Comparison of ENCODE assay signal across 34 mouse cellular contexts in genomic region chr11:8471535-8471934, GRCm38 (mm10).
"Had no signal": no experiment of that assay in that cellular context is flagged by ENCODE, and none has a peak within 500 bp of the region (broad histone marks: within the 10 kb centered on the region; RNA-seq: fewer than 3 reads in every experiment).

No protein-coding gene starts in this region.

- H3K4me3 ChIP-seq: heart, embryonic 10.5 days; heart, embryonic 12.5 days; heart, embryonic 13.5 days; heart, embryonic 15.5 days; hindbrain, embryonic 10.5 days; hindbrain, embryonic 12.5 days; hindbrain, embryonic 13.5 days; hindbrain, embryonic 15.5 days; intestine, embryonic 15.5 days; kidney, embryonic 15.5 days; layer of hippocampus, adult 2 months had no signal

- H3K9me3 ChIP-seq: heart, embryonic 10.5 days; heart, embryonic 12.5 days; heart, embryonic 13.5 days; heart, embryonic 15.5 days; hindbrain, embryonic 10.5 days; hindbrain, embryonic 12.5 days; hindbrain, embryonic 13.5 days; hindbrain, embryonic 15.5 days; intestine, embryonic 15.5 days; kidney, embryonic 15.5 days had no signal

- H3K9ac ChIP-seq: heart, embryonic 12.5 days; heart, embryonic 13.5 days; heart, embryonic 15.5 days; hindbrain, embryonic 12.5 days; hindbrain, embryonic 13.5 days; hindbrain, embryonic 14.5 days; hindbrain, embryonic 15.5 days; intestine, embryonic 15.5 days; kidney, embryonic 15.5 days had no signal

- H3K27ac ChIP-seq: heart, embryonic 10.5 days; heart, embryonic 15.5 days; hindbrain, embryonic 10.5 days; hindbrain, embryonic 12.5 days; hindbrain, embryonic 13.5 days; hindbrain, embryonic 14.5 days; hindbrain, embryonic 15.5 days; hindbrain, postnatal 0 days; intestine, embryonic 15.5 days; kidney, embryonic 15.5 days; kidney, postnatal 0 days; layer of hippocampus, adult 2 months had no signal

- H3K27me3 ChIP-seq: heart, embryonic 12.5 days; heart, embryonic 13.5 days; heart, embryonic 15.5 days; hindbrain, embryonic 15.5 days; intestine, embryonic 15.5 days; kidney, embryonic 15.5 days had no signal

- DNase-seq: heart, postnatal 10 days; heart, postnatal 14 days; heart, postnatal 36 days; heart, postnatal 4 days; kidney, adult 18-20 months; kidney, adult 2 months; kidney, adult 8-10 months; kidney, adult 9 months; kidney, postnatal 10 days; kidney, postnatal 14 days; kidney, postnatal 25 days; kidney, postnatal 36 days; kidney, postnatal 4 days; layer of hippocampus, adult 9-11 months; layer of hippocampus, postnatal 36 days had no signal

- ATAC-seq: hindbrain, embryonic 16.5 days; hindbrain, postnatal 0 days; inflammation-experienced regulatory T-cells, adult 6 months; intestine, embryonic 15.5 days; intestine, embryonic 16.5 days; intestine, postnatal 0 days had no signal

- H3K36me3 ChIP-seq: heart, embryonic 10.5 days; heart, embryonic 15.5 days; hindbrain, embryonic 12.5 days; hindbrain, embryonic 13.5 days; hindbrain, embryonic 15.5 days; intestine, embryonic 15.5 days had no signal

- H3K4me2 ChIP-seq: heart, embryonic 11.5 days; heart, embryonic 12.5 days; heart, embryonic 13.5 days; heart, embryonic 15.5 days; hindbrain, embryonic 12.5 days; hindbrain, embryonic 13.5 days; hindbrain, embryonic 14.5 days; hindbrain, embryonic 15.5 days; intestine, embryonic 15.5 days; kidney, embryonic 15.5 days had no signal
